Mouse (Mus musculus) intestine, embryonic 15.5 days (tissue): ENCODE results near the gene Gpr27. TPM values are rescaled to one million over a fixed set of nuclear protein-coding genes. Genes with fewer than 3 reads are reported as not detected.

Source experiments
- ATAC-seq: fragments of 200-750 bp; cut with Nextera tagmentation; 2 replicates; pipeline ENCODE4 v1.8.0; 2017; ENCODE audit warnings: moderate TSS enrichment, moderate library complexity
- H3K27ac ChIP-seq: fragments of 300-500 bp; sonication (generic); 2 replicates; pipeline ENCODE4 v1.5.1; 2015; ENCODE audit warnings: mild to moderate bottlenecking, inconsistent platforms
- H3K27me3 ChIP-seq: fragments of 300-500 bp; sonication (generic); replicated peaks from 2 replicates; pipeline ENCODE4 v1.6.1; 2015; ENCODE audit warnings: inconsistent platforms
- H3K36me3 ChIP-seq: fragments of 300-500 bp; sonication (generic); 2 replicates; pipeline ENCODE4 v1.6.1; 2015; ENCODE audit warnings: inconsistent platforms
- H3K4me1 ChIP-seq: fragments of 300-500 bp; sonication (generic); replicated peaks from 2 replicates; pipeline ENCODE4 v1.6.1; 2015; ENCODE audit warnings: inconsistent platforms
- H3K4me2 ChIP-seq: fragments of 300-500 bp; sonication (generic); replicated peaks from 2 replicates; pipeline ENCODE4 v1.6.1; 2015; ENCODE audit warnings: mild to moderate bottlenecking, inconsistent platforms
- H3K4me3 ChIP-seq: fragments of 300-500 bp; sonication (generic); replicated peaks from 2 replicates; pipeline ENCODE4 v1.5.1; 2015; ENCODE audit warnings: inconsistent platforms
- H3K9ac ChIP-seq: fragments of 300-500 bp; sonication (generic); 2 replicates; pipeline ENCODE4 v1.6.1; 2015; ENCODE audit warnings: inconsistent platforms
- H3K9me3 ChIP-seq: fragments of 300-500 bp; sonication (generic); 2 replicates; pipeline ENCODE4 v1.6.1; 2016; ENCODE audit warnings: inconsistent platforms
- WGBS: fragments of 180-500 bp; shearing (Covaris S2); methylation state at CpG from one replicate; pipeline ENCODE4 v1.1.7; 2015; 5-methylcytosine and 5-hydroxymethylcytosine counted together
- polyA plus RNA-seq: library from polyadenylated mRNA; unstranded; fragments of >200 nt; fragmentation: Nextera tagmentation; extraction: Ambion mirVana; gene quantifications from 2 replicates; pipeline ENCODE4 v1.2.1, GENCODE M21; 2015

Gene Gpr27
- polyA plus RNA-seq, 1 experiment from 2014 or later = 2.6 TPM

DNA sequence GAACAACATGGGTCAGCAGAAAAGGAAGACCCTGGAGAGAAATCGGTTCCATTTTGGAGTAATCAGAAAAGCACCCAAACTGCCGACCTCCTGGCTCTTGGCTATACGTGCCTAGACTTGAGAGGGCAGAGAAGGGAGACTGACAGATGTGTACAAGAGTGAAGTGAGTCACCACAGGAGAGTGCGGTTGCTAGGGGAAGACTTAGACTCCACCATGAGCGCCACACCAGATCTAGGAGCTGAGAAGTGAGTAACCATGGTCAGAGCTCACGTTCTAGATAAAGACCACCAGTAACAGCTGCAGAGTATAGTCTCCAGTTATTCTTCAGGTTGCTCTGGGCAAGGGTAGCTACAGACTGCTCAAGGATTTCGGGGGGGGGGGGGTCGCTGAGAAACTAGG is 29.2 kb upstream of the Gpr27 start:
- Histone ChIP-seq H3K4me2 (no peak overlapping the region), H3K9ac (no peak overlapping the region), H3K9me3 (no peaks in the 10 kb centered on the region), H3K4me1 (peaks cover 10% of the 10 kb centered on the region; the same call in 1 of the 2 replicates), H3K27ac (no peak overlapping the region), H3K27me3 (no peaks in the 10 kb centered on the region), H3K36me3 (no peaks in the 10 kb centered on the region), H3K4me3 (no peak overlapping the region)
- WGBS = 82% methylated on average over 8 of the region's 8 CpGs
- no peak for ATAC-seq

DNA sequence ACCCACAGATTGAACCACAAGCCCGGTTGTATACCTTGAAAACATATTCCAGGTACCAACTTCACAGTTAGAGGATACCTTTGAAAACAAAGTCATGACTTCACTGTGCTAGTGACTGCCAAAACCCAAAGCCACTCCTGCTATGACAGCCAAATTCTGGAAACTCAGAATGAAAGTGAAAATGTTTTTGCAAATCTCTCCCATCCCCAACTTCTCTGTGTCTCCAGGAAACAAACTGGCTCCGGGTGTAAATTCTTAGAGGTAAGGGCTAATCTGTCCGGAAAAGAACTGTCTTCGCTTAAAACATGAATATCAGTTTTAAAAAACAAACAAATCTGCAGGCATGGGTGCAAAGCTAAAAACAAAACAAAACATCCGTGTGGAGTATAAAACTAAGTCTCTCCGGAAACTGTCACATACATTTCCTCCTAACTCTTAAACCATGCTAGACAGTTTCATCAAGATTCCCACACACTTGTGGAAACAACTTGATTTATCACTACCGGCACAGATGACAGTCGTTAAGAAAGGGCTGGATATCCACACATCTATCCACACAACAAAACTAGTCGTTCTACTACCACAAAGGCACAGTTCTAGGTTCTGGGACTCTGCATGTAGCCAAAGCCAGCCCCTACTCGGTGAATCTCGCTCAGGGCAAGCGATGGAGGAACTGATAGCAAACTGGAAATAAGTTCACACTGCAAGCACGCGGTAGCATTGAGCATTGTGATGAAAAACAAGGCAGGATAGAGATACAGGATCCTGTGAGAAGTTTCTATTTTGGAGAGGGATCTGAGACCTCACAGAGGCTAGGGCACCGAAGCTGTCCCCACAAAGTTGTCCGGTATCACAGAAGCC is 26.8 kb upstream of the Gpr27 start:
- Histone ChIP-seq H3K4me3 (peak overlapping the region; percentile 78), H3K27ac (0 out of 2 replicates have a peak overlapping the region, but pooled peaks have one; percentile 60), H3K4me1 (peaks cover 10% of the 10 kb centered on the region; the same call in 1 of the 2 replicates), H3K9ac (peak overlapping the region; percentile 71), H3K9me3 (no peaks in the 10 kb centered on the region), H3K4me2 (peak overlapping the region; percentile 96), H3K36me3 (no peaks in the 10 kb centered on the region), H3K27me3 (no peaks in the 10 kb centered on the region)
- ATAC-seq = no peak; the same call in 1 of the 2 replicates
- 23% methylated on average over 16 of the region's 16 CpGs for WGBS

DNA sequence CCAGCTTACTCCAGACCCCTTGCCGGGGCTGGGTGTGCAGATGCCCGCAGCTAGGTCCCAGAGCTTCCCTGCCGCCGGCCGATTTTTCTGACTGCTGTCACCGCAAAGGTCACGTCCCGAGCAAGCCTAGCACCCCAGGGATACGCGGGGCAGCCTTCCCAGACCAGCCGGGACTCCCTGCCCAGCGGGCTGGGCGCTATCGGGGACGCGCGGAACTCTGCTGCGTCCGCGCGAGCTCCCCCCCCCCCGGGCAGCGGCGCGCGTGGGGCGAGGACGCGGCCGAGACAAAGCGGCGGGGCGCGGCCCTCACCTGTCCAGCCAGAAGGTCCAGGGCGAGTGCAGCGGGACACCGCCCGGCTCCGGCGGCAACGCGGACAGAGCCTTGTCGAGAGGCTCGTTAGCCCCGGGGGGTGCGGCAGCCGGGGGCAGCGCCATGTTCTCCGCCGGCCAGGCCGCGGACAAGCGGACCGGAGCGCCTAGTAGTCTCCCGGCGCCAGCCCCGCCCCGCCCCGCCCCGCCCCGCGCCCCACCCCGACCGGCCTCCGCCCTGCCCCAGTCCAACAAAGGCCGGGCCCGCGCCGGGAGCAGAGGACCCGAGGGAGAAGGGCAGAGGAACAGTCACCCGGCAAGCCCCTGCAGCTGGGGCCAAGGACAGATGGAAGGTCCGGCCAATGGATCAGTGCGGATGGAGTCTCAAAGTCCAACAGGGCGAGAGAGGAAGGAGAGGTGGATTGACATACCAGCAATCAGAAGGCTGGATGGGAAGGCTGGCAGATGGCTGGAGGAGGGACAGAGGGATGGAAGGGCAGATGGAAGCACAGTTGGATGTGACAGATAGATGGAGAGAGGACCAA is 25.9 kb upstream of the Gpr27 start, which contains the start of the genes Eif4e3 and Gm20696:
Gene Eif4e3, minus strand, starts transcription at position 454 of the 854 bp plus-strand sequence.
Gene Gm20696, minus strand, starts transcription at position 480 of the 854 bp plus-strand sequence.
- Histone ChIP-seq H3K9me3 (no peaks in the 10 kb centered on the region), H3K27ac (peak within 1 kb of the TSS; percentile 60), H3K4me3 (peak within 1 kb of the TSS; percentile 78), H3K4me2 (peak within 1 kb of the TSS; percentile 96), H3K27me3 (no peaks in the 10 kb centered on the region), H3K9ac (peak within 1 kb of the TSS; percentile 71), H3K36me3 (no peaks in the 10 kb centered on the region), H3K4me1 (peaks cover 10% of the 10 kb centered on the region; the same call in 1 of the 2 replicates)
- under 1% methylated on average over 44 of the region's 75 CpGs for WGBS
- peak; percentile 88 for ATAC-seq

DNA sequence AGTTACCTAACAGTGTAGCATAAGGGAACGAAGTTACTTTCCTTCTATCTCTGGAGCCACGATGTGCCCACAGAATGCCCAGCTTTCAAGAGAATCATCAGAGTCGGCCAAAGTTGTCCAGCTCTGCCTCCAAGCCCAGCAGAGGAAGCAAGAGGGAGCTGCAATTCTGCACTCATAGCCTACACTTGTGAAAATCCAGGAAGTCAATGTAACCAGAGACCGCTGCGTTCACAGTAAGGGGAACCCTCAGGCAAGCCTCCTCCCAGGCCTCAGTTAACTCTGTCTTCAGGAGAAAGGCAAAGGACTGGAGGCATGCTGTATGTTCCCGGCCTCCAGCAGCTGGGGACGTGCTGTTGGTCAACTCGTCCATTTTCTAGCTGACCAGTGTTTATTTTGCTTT is 25.2 kb upstream of the Gpr27 start:
- no peak for ATAC-seq
- peak overlapping the region; percentile 78 for H3K4me3 ChIP-seq

DNA sequence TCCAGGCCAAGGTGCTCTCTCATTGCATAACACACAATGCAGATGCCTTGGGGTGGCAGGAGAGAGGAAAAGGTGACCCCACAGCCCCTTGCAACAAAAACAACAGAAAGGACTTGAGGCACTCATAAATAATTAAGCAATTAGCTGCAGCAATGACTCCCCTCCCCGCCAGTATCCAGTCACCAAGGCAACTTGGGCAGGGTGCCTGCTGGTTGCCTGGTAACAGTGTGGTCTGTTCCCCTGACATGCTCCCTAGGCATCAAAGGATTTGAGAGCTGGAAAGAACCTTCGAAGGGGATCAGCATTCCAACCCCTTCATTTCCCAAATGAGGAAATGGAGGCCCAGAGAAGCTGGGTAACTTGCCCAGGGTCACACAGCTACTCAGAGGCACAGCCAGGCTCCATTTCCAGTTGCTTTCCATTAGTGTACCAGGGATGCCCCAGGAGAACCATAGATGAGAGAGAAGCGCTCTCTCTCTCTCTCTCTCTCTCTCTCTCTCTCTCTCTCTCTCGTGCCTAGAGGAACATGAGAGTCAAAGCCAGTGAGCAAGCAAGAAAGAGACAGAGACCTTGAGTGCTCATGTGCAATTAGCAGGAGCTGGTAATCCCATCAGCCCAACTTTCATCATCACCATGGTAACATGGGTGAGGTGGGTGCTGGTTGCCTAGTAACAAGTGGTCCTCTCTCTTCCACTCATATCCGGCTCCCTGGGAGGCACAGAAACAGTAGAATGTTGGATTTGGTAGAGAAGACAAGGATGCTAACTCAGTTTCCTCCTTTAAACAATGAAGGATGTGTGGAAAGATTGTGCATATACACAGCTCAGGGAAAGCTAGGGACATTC is 22.8 kb upstream of the Gpr27 start:
- H3K27ac ChIP-seq = no peak overlapping the region
- H3K9ac ChIP-seq = no peak overlapping the region
- no peak overlapping the region for H3K4me2 ChIP-seq
- no peaks in the 10 kb centered on the region for H3K9me3 ChIP-seq
- ATAC-seq = no peak
- H3K36me3 ChIP-seq = no peaks in the 10 kb centered on the region
- WGBS = 45% methylated on average over 5 of the region's 5 CpGs
- H3K4me1 ChIP-seq = peaks cover 10% of the 10 kb centered on the region; the same call in 1 of the 2 replicates
- no peaks in the 10 kb centered on the region for H3K27me3 ChIP-seq
- no peak overlapping the region for H3K4me3 ChIP-seq

More for the DNA sequence above, 25.2 kb upstream of the Gpr27 start:
- Histone ChIP-seq H3K36me3 (no peaks in the 10 kb centered on the region), H3K9ac (no peak overlapping the region), H3K4me1 (peaks cover 10% of the 10 kb centered on the region; the same call in 1 of the 2 replicates), H3K9me3 (no peaks in the 10 kb centered on the region), H3K4me2 (peak overlapping the region; percentile 96), H3K27me3 (no peaks in the 10 kb centered on the region), H3K27ac (peak overlapping the region; percentile 60)
- WGBS = 34% methylated on average over 8 of the region's 8 CpGs

DNA sequence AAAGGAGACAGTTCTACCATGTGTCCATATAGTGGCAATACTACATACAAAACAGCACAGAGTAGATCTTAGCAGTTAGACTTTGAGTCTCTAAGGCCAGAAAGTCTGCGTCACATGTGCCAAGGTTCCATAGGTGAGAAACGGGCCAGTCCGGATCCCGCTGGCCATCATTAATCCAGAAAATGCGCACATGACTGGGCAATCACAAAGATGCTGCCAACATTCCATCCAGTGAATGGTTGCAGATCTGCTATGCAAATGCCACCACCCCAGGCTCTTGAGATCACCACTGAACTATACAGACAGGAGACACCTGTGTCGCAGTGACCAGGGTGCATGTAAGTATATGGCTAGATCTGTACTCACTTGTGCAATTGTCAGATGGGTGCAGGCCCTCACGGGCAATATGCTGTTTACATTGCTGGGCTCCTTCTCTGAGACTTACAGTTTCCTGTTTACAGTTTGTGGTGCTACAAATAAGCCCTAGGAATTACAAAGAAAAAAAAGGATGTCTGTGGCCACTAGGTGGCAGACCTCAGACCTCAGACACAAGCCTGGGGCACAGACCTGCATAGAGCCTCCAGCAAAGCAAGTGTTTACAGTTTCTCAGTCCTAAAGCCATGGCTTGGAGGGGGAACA is 21.9 kb upstream of the Gpr27 start:
- Histone ChIP-seq H3K4me3 (no peak overlapping the region), H3K27me3 (no peaks in the 10 kb centered on the region), H3K9ac (no peak overlapping the region), H3K9me3 (no peaks in the 10 kb centered on the region), H3K4me2 (no peak overlapping the region), H3K4me1 (peaks cover 10% of the 10 kb centered on the region; the same call in 1 of the 2 replicates), H3K27ac (no peak overlapping the region), H3K36me3 (no peaks in the 10 kb centered on the region)
- WGBS = 76% methylated on average over 7 of the region's 7 CpGs
- peak; percentile 24; the same call in 1 of the 2 replicates for ATAC-seq

DNA sequence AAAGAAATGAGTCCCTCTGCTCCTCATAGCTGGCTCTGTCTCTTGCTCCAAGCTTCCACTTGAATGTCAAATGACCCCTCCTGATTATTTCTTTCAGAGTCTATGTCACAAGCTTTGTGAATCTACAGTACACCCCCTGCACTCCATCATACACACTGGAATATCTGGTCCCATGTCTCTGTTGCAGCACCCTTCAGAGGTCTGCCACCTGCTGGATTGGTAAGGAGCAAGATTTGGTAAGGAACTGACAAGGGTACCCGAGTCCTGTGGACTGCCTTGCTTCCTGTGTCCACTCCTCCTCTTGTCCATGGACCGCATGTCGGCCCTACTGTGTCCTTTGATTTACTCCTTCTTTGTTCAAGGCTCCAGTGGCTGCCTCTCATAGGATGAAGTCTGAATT is 20.7 kb upstream of the Gpr27 start:
- no peak overlapping the region for H3K9ac ChIP-seq

DNA sequence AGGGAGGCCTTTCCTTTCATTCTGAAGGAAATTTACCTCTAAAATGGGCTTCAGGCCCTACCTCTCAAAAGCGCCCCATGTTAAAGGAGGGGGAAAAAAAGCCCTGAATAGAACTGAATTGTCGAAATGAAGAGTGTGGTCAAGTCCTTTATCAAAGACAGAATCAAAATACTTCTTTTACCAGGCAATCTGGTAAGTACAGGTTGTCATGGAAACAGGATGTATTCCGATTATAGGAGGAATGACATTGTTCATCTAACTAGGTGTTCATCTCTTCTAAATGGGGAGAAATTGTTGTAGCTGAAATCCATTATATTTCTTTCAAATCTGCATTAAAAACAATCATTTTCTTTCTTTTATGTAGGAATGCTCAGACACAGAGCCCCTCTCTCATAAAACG is 18.0 kb upstream of the Gpr27 start:
- Histone ChIP-seq H3K9ac (no peak overlapping the region), H3K4me1 (0 out of 2 replicates have a peak, but pooled peaks cover 3% of the 10 kb centered on the region), H3K27me3 (no peaks in the 10 kb centered on the region), H3K36me3 (no peaks in the 10 kb centered on the region), H3K4me3 (no peak overlapping the region), H3K9me3 (no peaks in the 10 kb centered on the region), H3K4me2 (no peak overlapping the region), H3K27ac (no peak overlapping the region)
- 83% methylated on average over 4 of the region's 4 CpGs for WGBS
- no peak for ATAC-seq

More for the DNA sequence above, 20.7 kb upstream of the Gpr27 start:
- Histone ChIP-seq H3K36me3 (no peaks in the 10 kb centered on the region), H3K27me3 (no peaks in the 10 kb centered on the region), H3K27ac (no peak overlapping the region), H3K4me2 (no peak overlapping the region), H3K9me3 (no peaks in the 10 kb centered on the region), H3K4me1 (peaks cover 9% of the 10 kb centered on the region; the same call in 1 of the 2 replicates), H3K4me3 (no peak overlapping the region)
- ATAC-seq = no peak
- WGBS = 64% methylated on average over 3 of the region's 3 CpGs

DNA sequence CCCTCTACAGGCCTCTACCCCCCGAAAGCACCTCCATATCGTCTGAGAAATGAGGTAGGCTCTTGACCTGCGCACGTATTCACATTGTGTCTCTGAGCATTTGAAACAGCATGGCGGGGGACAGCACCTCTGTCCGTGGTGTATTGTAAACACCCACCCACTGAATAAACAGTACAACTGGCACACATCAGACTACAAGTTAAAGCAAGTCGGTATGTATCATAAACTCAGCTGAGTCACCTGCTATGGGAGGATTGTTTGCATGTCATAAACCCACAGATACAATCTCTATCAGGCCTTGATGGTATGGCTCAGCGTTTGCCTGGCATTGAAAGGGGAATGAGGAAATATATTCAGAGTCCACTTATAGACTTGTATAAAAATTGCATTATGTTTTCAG is 15.2 kb upstream of the Gpr27 start:
- WGBS = 59% methylated on average over 8 of the region's 8 CpGs

DNA sequence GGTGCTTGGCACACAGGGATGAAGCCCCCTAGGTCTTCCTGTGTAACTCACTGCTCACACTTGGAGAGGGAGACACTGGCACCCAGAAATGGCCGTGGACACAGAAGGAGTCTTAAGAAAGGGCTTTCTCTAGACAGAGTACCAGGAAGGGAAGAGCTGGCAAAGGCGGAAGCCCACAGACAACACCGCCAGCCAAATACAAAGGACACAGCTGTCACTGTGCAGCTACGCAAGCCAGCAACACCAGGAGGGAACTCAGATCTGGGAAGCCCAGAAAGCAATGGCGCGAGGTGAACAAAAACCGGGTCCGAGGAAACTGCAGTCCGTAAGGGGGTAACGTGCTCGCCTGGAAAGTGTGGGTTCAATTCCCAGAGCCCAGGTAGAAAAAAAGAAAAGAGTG is 14.4 kb upstream of the Gpr27 start:
- Histone ChIP-seq H3K4me1 (0 out of 2 replicates have a peak, but pooled peaks cover 3% of the 10 kb centered on the region), H3K9me3 (no peaks in the 10 kb centered on the region), H3K27ac (no peak overlapping the region), H3K27me3 (no peaks in the 10 kb centered on the region), H3K4me2 (no peak overlapping the region), H3K36me3 (no peaks in the 10 kb centered on the region), H3K4me3 (no peak overlapping the region), H3K9ac (no peak overlapping the region)
- no peak; the same call in 1 of the 2 replicates for ATAC-seq
- WGBS = 81% methylated on average over 11 of the region's 11 CpGs

More for the DNA sequence above, 15.2 kb upstream of the Gpr27 start:
- H3K27ac ChIP-seq = no peak overlapping the region
- H3K9me3 ChIP-seq = no peaks in the 10 kb centered on the region
- no peak overlapping the region for H3K4me3 ChIP-seq
- 0 out of 2 replicates have a peak, but pooled peaks cover 3% of the 10 kb centered on the region for H3K4me1 ChIP-seq
- ATAC-seq = peak; percentile 92
- no peak overlapping the region for H3K4me2 ChIP-seq
- H3K27me3 ChIP-seq = no peaks in the 10 kb centered on the region
- H3K9ac ChIP-seq = no peak overlapping the region
- H3K36me3 ChIP-seq = no peaks in the 10 kb centered on the region

DNA sequence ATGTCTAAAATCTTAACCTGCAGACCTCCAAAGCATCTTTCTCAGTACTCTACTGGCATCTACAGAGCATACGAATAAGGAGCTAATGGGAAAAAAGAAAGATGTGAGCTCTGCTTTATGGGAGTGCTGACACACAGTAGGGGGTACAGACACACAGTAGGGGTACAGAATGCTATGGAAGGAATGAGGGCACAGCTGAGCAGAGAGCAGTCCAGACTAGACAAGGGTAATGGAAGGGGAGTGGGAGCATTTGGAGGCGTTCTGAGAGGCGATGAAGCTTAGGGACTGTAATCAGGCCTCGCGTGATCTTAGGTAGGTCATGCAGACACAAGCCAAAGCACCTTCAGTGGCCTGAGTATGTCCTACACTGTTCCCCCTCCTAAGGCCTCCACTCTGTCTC is 8.5 kb upstream of the Gpr27 start:
- Histone ChIP-seq H3K4me3 (no peak overlapping the region), H3K9ac (no peak overlapping the region), H3K36me3 (no peaks in the 10 kb centered on the region), H3K9me3 (no peaks in the 10 kb centered on the region), H3K4me1 (no peaks in the 10 kb centered on the region), H3K27me3 (no peaks in the 10 kb centered on the region), H3K27ac (no peak overlapping the region), H3K4me2 (no peak overlapping the region)
- no peak for ATAC-seq
- 95% methylated on average over 5 of the region's 5 CpGs for WGBS
